Mouse (Mus musculus): ENCODE measurements around the gene Nop9. TPM values are rescaled to one million over a fixed set of nuclear protein-coding genes. Genes with fewer than 3 reads are reported as not detected.

The Nop9 gene
- polyA plus RNA-seq, 1 experiment: 16.8 TPM

DNA sequence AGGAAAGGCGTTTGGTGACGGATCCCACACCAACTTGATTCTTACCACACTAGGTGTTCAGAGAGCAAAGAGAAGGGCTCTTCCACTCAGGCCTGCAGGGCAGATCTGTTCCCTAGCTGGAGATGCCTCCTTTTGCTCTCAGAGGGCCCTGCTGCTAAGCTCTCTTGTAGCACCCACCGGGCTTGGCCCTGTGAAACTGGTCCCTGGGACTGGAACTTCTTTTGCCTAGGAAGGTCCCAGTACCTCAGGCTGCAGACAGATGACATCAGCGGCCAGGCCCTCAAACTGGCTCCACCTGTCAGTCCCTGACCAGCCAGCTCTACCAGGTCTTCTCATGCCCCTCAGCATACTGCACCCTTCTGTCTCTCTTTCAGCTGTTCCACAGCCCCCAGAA, 31.8 kb upstream of the Nop9 start, which contains the start of gene Tgm1:
TSS of gene Tgm1 (minus strand) at position 198 of the 394 bp plus-strand sequence.
- TF ChIP-seq CTCF (IDR thresholded peaks at IDR 0.05; ENCODE audit: insufficient read depth, low read length) (no peak), POLR2A (IDR thresholded peaks at IDR 0.05; ENCODE audit: borderline replicate concordance, extremely low read depth, low read depth, low read length) (no peak)
- Histone ChIP-seq H3K4me3 (replicated peaks; ENCODE audit: extremely low read depth, low read depth, low read length) (peak within 1 kb of the TSS; percentile 10), H3K4me1 (ENCODE audit: control insufficient read depth, insufficient read depth, low read length) (peaks cover 2% of the 10 kb centered on the region; the same call in 1 of the 2 replicates)
- WGBS: 19% methylated on average over 4 of the region's 4 CpGs
- DNase-seq: no peak

DNA sequence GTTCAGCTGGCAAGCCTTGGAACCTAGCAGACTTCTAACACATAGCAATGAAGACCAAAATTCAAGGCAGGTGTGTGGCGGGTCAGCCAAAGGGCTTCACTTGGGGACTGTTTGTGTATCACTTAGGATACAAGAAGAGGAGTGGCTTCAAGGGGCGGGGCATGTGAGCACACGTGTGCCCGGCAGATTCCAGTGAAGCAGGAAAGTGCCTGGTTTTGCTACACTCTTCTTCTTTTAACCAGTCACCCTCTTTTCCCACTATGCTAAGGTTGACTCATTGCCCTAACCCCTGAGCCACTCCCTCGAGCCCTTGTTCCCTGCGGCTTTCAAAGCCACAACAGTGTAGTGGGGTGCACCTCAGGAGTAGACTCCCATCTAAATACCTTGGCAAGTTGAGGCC, 30.6 kb upstream of the Nop9 start:
- H3K4me1 ChIP-seq (ENCODE audit: control insufficient read depth, insufficient read depth, low read length): peaks cover 2% of the 10 kb centered on the region; the same call in 1 of the 2 replicates
- no peak for TF ChIP-seq POLR2A (IDR thresholded peaks at IDR 0.05; ENCODE audit: borderline replicate concordance, extremely low read depth, low read depth, low read length)
- no peak for TF ChIP-seq CTCF (IDR thresholded peaks at IDR 0.05; ENCODE audit: insufficient read depth, low read length)
- DNase-seq: peak; percentile 48
- H3K4me3 ChIP-seq (replicated peaks; ENCODE audit: extremely low read depth, low read depth, low read length): no peak overlapping the region
- WGBS: 35% methylated on average over 6 of the region's 6 CpGs

GRCm38 (mm10) chr14:55716271-55716670, 29.2 kb upstream of the Nop9 start:
- WGBS: 83% methylated on average over 6 of the region's 6 CpGs
- H3K4me3 ChIP-seq (replicated peaks; ENCODE audit: extremely low read depth, low read depth, low read length): no peak overlapping the region
- TF ChIP-seq CTCF (IDR thresholded peaks at IDR 0.05; ENCODE audit: insufficient read depth, low read length) (no peak), POLR2A (IDR thresholded peaks at IDR 0.05; ENCODE audit: borderline replicate concordance, extremely low read depth, low read depth, low read length) (no peak)
- H3K4me1 ChIP-seq (ENCODE audit: control insufficient read depth, insufficient read depth, low read length): peaks cover 2% of the 10 kb centered on the region
- DNase-seq: no peak

GRCm38 (mm10) chr14:55716884-55717283, 28.6 kb upstream of the Nop9 start:
- DNase-seq: no peak
- TF ChIP-seq CTCF (IDR thresholded peaks at IDR 0.05; ENCODE audit: insufficient read depth, low read length) (no peak), POLR2A (IDR thresholded peaks at IDR 0.05; ENCODE audit: borderline replicate concordance, extremely low read depth, low read depth, low read length) (no peak)
- 73% methylated on average over 8 of the region's 8 CpGs for WGBS
- peaks cover 2% of the 10 kb centered on the region for H3K4me1 ChIP-seq (ENCODE audit: control insufficient read depth, insufficient read depth, low read length)
- no peak overlapping the region for H3K4me3 ChIP-seq (replicated peaks; ENCODE audit: extremely low read depth, low read depth, low read length)

- WGBS: 83% methylated on average over 6 of the region's 6 CpGs
- TF ChIP-seq CTCF (IDR thresholded peaks at IDR 0.05; ENCODE audit: insufficient read depth, low read length): no peak
- TF ChIP-seq POLR2A (IDR thresholded peaks at IDR 0.05; ENCODE audit: borderline replicate concordance, extremely low read depth, low read depth, low read length): no peak
- H3K4me1 ChIP-seq (ENCODE audit: control insufficient read depth, insufficient read depth, low read length): peaks cover 1% of the 10 kb centered on the region
- H3K4me3 ChIP-seq (replicated peaks; ENCODE audit: extremely low read depth, low read depth, low read length): no peak overlapping the region
- no peak for DNase-seq
Observed at GRCm38 (mm10) chr14:55719737-55720136, 25.8 kb upstream of the Nop9 start.

DNA sequence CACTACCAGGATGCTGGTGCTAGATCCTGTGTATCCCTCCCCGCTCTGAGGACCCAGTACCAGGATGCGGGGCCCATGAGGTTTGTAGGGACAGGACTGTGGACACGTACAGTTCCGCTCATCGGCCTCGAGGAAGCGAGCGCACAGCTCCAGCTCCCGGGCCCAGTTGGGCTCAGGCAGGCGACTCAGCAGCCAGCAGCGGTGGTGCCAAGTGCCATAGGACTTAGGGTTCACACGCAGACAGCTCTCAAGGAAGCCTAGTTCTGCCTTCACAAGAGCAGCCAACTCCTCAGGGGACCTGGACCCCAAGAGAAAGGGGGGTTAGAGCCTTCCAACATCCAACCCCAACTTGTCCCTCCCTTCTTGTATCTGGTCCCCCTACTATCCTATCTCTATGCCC, 24.8 kb upstream of the Nop9 start:
- WGBS: 93% methylated on average over 12 of the region's 12 CpGs
- DNase-seq: no peak
- TF ChIP-seq CTCF (IDR thresholded peaks at IDR 0.05; ENCODE audit: insufficient read depth, low read length): no peak
- no peak for TF ChIP-seq POLR2A (IDR thresholded peaks at IDR 0.05; ENCODE audit: borderline replicate concordance, extremely low read depth, low read depth, low read length)
- H3K4me1 ChIP-seq (ENCODE audit: control insufficient read depth, insufficient read depth, low read length): peaks cover 4% of the 10 kb centered on the region
- no peak overlapping the region for H3K4me3 ChIP-seq (replicated peaks; ENCODE audit: extremely low read depth, low read depth, low read length)

DNA sequence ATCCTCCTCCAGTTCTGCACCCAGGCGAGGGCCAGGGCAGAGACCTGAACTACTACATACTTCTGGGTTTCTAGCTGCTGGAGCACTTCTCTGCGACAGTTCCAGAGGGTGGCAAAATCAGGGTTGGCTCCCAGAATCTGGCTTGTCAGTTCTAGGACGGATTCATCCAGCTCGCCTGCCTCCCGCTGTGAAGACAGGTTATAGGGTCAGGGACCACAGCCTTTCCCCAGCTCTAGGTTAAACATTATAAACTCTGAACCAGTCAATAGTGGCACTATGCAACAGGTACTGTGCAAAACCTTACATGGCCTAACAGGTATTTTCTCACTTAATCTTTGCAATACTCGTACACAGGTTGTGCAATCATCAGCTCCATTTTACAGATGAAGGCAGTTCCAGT, 24.4 kb upstream of the Nop9 start:
- no peak for DNase-seq
- WGBS: 82% methylated on average over 6 of the region's 6 CpGs
- H3K4me3 ChIP-seq (replicated peaks; ENCODE audit: extremely low read depth, low read depth, low read length): no peak overlapping the region
- TF ChIP-seq POLR2A (IDR thresholded peaks at IDR 0.05; ENCODE audit: borderline replicate concordance, extremely low read depth, low read depth, low read length) (no peak), CTCF (IDR thresholded peaks at IDR 0.05; ENCODE audit: insufficient read depth, low read length) (no peak)
- peaks cover 4% of the 10 kb centered on the region for H3K4me1 ChIP-seq (ENCODE audit: control insufficient read depth, insufficient read depth, low read length)

DNA sequence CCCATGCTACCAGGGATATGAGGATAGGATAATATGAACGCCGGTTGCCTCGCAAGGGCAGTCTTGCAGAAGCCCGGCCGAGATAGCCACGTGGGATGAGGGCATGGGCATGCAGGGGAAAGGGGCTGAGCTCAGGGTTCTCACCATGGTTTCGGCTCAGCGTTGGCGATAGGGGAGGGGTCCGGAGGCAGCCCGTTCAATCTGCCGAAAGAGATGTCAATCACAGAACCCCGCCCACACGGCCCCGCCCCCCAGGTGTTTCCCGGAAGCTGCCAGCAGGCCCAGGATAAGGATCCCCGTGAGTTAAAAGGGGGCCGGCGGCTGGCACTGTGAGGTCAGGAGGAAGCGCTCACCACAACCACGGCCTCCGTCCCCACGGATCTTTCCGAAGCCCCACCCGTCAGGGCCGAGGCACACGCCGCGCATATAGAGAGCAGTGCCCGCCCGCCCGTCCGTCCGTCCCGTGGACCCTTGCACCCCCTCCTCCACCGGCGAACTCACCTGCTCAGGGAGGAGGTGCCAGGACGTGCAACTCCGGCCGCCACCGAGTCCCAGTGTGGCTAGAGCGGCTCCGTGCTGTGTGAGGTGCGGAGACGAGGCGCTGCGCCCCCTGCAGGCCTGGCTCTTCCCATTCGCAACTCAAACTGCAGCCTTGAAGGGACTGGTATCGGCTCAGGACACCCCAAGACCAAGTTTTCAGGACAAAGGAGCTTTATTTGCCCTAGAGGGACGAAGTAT, 23.6 kb upstream of the Nop9 start, which contains the start of gene Rabggta:
TSS of gene Rabggta (minus strand) at position 564 of the 738 bp plus-strand sequence.
- TF ChIP-seq POLR2A (IDR thresholded peaks at IDR 0.05; ENCODE audit: borderline replicate concordance, extremely low read depth, low read depth, low read length) (peak; percentile 53; the same call in 1 of the 2 replicates), CTCF (IDR thresholded peaks at IDR 0.05; ENCODE audit: insufficient read depth, low read length) (peak; percentile 85)
- WGBS: under 1% methylated on average over 50 of the region's 50 CpGs
- peak within 1 kb of the TSS; percentile 92 for H3K4me3 ChIP-seq (replicated peaks; ENCODE audit: extremely low read depth, low read depth, low read length)

DNA sequence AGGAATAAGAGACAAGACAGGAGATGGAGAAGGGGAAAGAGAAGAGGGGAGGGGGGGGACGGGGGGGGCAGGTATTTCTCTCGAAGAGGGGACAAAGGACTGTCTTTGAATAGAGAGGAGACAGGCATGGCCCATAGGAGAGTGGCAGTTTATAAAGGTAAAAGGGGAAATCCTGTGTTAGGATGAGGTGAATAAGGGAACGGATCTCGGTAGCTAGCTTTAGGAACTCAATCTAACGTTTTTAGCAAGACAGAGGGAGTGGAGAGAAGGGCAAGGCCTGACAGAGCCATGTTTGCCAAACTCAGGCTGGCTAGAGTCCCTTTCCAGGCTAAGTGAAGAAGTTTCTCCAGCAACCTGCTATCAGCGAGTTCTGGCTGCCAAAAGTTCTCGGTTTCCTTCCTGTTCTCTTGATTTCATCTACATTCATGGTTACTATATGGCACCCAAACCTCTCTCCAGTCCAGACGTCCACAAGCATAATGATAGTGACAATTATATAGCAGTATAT, 23.0 kb upstream of the Nop9 start:
- H3K4me3 ChIP-seq (replicated peaks; ENCODE audit: extremely low read depth, low read depth, low read length): no peak overlapping the region
- peaks cover 4% of the 10 kb centered on the region for H3K4me1 ChIP-seq (ENCODE audit: control insufficient read depth, insufficient read depth, low read length)
- TF ChIP-seq POLR2A (IDR thresholded peaks at IDR 0.05; ENCODE audit: borderline replicate concordance, extremely low read depth, low read depth, low read length) (no peak), CTCF (IDR thresholded peaks at IDR 0.05; ENCODE audit: insufficient read depth, low read length) (no peak)
- WGBS: 30% methylated on average over 8 of the region's 8 CpGs
- DNase-seq: no peak

More for the DNA sequence above, 23.6 kb upstream of the Nop9 start, which contains the start of gene Rabggta:
- peak; percentile 89 for DNase-seq
- peaks cover 4% of the 10 kb centered on the region for H3K4me1 ChIP-seq (ENCODE audit: control insufficient read depth, insufficient read depth, low read length)

DNA sequence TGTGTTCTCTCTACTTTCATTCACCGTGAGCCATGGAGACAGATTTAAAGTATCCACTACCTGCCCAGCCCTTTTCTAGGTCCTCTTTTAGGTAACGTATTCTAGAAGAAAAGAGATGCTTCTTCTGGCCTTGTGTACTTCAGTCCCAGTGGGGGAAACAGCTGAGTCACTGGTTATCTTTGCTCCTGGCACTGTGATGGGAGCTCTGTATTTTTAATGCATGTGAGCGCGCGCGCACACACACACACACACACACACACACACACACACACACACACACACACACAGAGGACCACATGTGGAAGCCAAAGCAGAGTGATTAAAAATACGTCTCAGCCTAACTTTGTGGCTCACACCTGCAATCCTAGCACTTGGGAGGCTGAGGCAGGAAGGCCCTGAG, 22.1 kb upstream of the Nop9 start:
- Histone ChIP-seq H3K4me3 (replicated peaks; ENCODE audit: extremely low read depth, low read depth, low read length) (no peak overlapping the region), H3K4me1 (ENCODE audit: control insufficient read depth, insufficient read depth, low read length) (peaks cover 7% of the 10 kb centered on the region)
- no peak for TF ChIP-seq POLR2A (IDR thresholded peaks at IDR 0.05; ENCODE audit: borderline replicate concordance, extremely low read depth, low read depth, low read length)
- TF ChIP-seq CTCF (IDR thresholded peaks at IDR 0.05; ENCODE audit: insufficient read depth, low read length): no peak
- DNase-seq: no peak
- WGBS: 88% methylated on average over 7 of the region's 7 CpGs
